Mouse (Mus musculus): ENCODE results near the gene Col1a1.

DNA sequence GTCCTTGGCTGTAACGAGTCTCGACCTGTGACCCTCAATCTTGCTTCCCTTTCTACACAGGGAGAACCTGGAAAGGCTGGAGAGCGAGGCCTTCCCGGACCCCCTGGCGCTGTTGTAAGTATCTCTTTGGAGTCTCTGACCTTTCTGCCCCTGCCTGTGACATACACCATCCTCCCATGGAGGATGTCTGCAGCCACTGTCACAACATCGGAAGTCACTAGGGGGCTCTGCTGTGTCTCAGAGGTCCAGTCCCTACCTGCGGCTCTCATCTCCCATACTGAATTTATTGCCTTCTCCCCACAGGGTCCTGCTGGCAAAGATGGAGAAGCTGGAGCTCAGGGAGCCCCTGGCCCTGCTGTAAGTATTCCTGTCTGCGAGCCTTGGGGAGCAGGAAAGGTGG is 8.3 kb downstream of the Col1a1 start:
- TF ChIP-seq POLR2A (IDR thresholded peaks at IDR 0.05; ENCODE audit: borderline replicate concordance, control insufficient read depth, low read depth, low read length) (no peak), CTCF (IDR thresholded peaks at IDR 0.05; ENCODE audit: control insufficient read depth, insufficient read depth, low read length) (no peak)

Measured in bone marrow, adult 2 months (tissue).